Mouse (Mus musculus) ES-E14 (cell line): ENCODE measurements around the gene Kif26b. TPM values are rescaled to one million over a fixed set of nuclear protein-coding genes. Genes with fewer than 3 reads are reported as not detected.

Source experiments
- DNase-seq: peaks from one replicate; pipeline ENCODE4 v3.0.0-alpha.2; 2013; ENCODE audit warnings: low read depth, low spot score
- H3K27ac ChIP-seq: 2 replicates; pipeline ENCODE4 v1.5.1; 2012; ENCODE audit warnings: low read depth, mild to moderate bottlenecking, low read length, moderate library complexity, mixed read lengths; ENCODE audit not compliant: poor library complexity, insufficient read depth, severe bottlenecking
- H3K36me3 ChIP-seq: 2 replicates; pipeline ENCODE4 v1.6.1; 2012; ENCODE audit warnings: mild to moderate bottlenecking, low read length, moderate library complexity, mixed read lengths; ENCODE audit not compliant: control insufficient read depth, poor library complexity, insufficient read depth, severe bottlenecking
- H3K4me1 ChIP-seq, 2 experiments: fragments of 150-350 bp in 1 of 2; sonication (generic) in 1 of 2; 2 replicates each; pipeline ENCODE4 v1.6.1; 2012; ENCODE audit warnings: low read length in 2 of 2, mild to moderate bottlenecking in 1 of 2, mixed read lengths in 1 of 2; ENCODE audit not compliant: control insufficient read depth in 2 of 2, insufficient read depth in 2 of 2, poor library complexity in 1 of 2
- H3K4me3 ChIP-seq, 2 experiments: fragments of 150-350 bp in 1 of 2; sonication (generic) in 1 of 2; 2 replicates each; pipeline ENCODE4 v1.5.1; 2012; ENCODE audit warnings: low read length in 2 of 2, low read depth in 1 of 2, mild to moderate bottlenecking in 1 of 2, mixed read lengths in 1 of 2; ENCODE audit not compliant: insufficient read depth in 1 of 2, poor library complexity in 1 of 2, severe bottlenecking in 1 of 2
- H3K9ac ChIP-seq: 2 replicates; pipeline ENCODE4 v1.6.1; 2012; ENCODE audit warnings: low read depth, mild to moderate bottlenecking, low read length, mixed read lengths; ENCODE audit not compliant: poor library complexity, insufficient read depth, severe bottlenecking
- H3K9me3 ChIP-seq: fragments of 150-350 bp; sonication (generic); 2 replicates; pipeline ENCODE4 v1.6.1; 2012; ENCODE audit warnings: low read depth, mild to moderate bottlenecking, low read length; ENCODE audit not compliant: control insufficient read depth, insufficient read depth
- CHD2 ChIP-seq: IDR thresholded peaks from 2 replicates; pipeline ENCODE4 v1.6.1; 2014; ENCODE audit warnings: mild to moderate bottlenecking, low read depth, low read length, inconsistent platforms
- HCFC1 ChIP-seq: IDR thresholded peaks from 2 replicates; pipeline ENCODE4 v1.6.1; 2012; ENCODE audit warnings: low read length, inconsistent platforms, borderline replicate concordance; ENCODE audit not compliant: insufficient read depth
- MAFK ChIP-seq: IDR thresholded peaks from 2 replicates; pipeline ENCODE4 v1.6.1; 2014; ENCODE audit warnings: mild to moderate bottlenecking, low read depth, low read length, inconsistent platforms; ENCODE audit not compliant: insufficient read depth
- ZC3H11A ChIP-seq: IDR thresholded peaks from 2 replicates; pipeline ENCODE4 v1.6.1; 2012; ENCODE audit warnings: low read depth, mild to moderate bottlenecking, inconsistent platforms, low read length, borderline replicate concordance
- ZNF384 ChIP-seq: IDR thresholded peaks from 2 replicates; pipeline ENCODE4 v1.6.1; 2012; ENCODE audit warnings: low read depth, low read length, inconsistent platforms
- in situ Hi-C, 2 experiments: fragments of 600-800 bp; cut with MboI; formaldehyde crosslinking; loops; one replicate each; pipeline ENCODE4 v1.15.1; 2025; ENCODE audit warnings: low sequenced_read_pairs in 2 of 2, inconsistent platforms in 1 of 2; ENCODE audit not compliant: unreplicated experiment in 2 of 2
- total RNA-seq: library from RNA; depleted of rRNA; stranded (reverse); fragments of 300-350 nt; gene quantifications from 2 replicates; pipeline ENCODE4 v1.2.3, GENCODE M21; 2012

Gene Kif26b
- total RNA-seq, 1 experiment, result 0.94 TPM

- Histone ChIP-seq H3K9ac (no peak overlapping the region), H3K36me3 (no peaks in the 10 kb centered on the region), H3K9me3 (no peaks in the 10 kb centered on the region), H3K4me3 (no peak overlapping the region), H3K27ac (no peak overlapping the region), H3K4me1 (no peaks in the 10 kb centered on the region)
- in situ Hi-C loops, result no loop called here
- no peak for DNase-seq
- TF ChIP-seq ZNF384, result no peak
- TF ChIP-seq HCFC1, result no peak
- no peak for TF ChIP-seq ZC3H11A
- TF ChIP-seq CHD2, result no peak
- no peak for TF ChIP-seq MAFK
Observed at GRCm38 (mm10) chr1:178827223-178827622, 298.3 kb downstream of the Kif26b start.

GRCm38 (mm10) chr1:178829456-178829855 lies 300.5 kb downstream of the Kif26b start:
- no peaks in the 10 kb centered on the region for H3K4me1 ChIP-seq
- H3K36me3 ChIP-seq, result no peaks in the 10 kb centered on the region
- no peaks in the 10 kb centered on the region for H3K9me3 ChIP-seq
- no peak overlapping the region for H3K27ac ChIP-seq
- no peak overlapping the region for H3K4me3 ChIP-seq
- H3K9ac ChIP-seq, result no peak overlapping the region
- no peak for DNase-seq
- TF ChIP-seq MAFK, result no peak
- TF ChIP-seq HCFC1, result no peak
- TF ChIP-seq ZNF384, result no peak
- no peak for TF ChIP-seq CHD2
- no peak for TF ChIP-seq ZC3H11A
- in situ Hi-C loops, result no loop called here

- in situ Hi-C loops, result no loop called here
- Histone ChIP-seq H3K4me3 (no peak overlapping the region), H3K9me3 (no peaks in the 10 kb centered on the region), H3K36me3 (no peaks in the 10 kb centered on the region), H3K27ac (no peak overlapping the region), H3K9ac (no peak overlapping the region), H3K4me1 (no peaks in the 10 kb centered on the region)
- TF ChIP-seq ZC3H11A (no peak), MAFK (no peak), HCFC1 (no peak), CHD2 (no peak), ZNF384 (no peak)
- DNase-seq, result no peak
Observed at GRCm38 (mm10) chr1:178832571-178832970, 303.6 kb downstream of the Kif26b start.

- Histone ChIP-seq H3K9me3 (no peaks in the 10 kb centered on the region), H3K9ac (no peak overlapping the region), H3K27ac (no peak overlapping the region), H3K4me1 (no peaks in the 10 kb centered on the region), H3K36me3 (no peaks in the 10 kb centered on the region), H3K4me3 (no peak overlapping the region)
- no peak for DNase-seq
- TF ChIP-seq HCFC1 (no peak), MAFK (no peak), ZNF384 (no peak), ZC3H11A (no peak), CHD2 (no peak)
- in situ Hi-C loops, result no loop called here
Observed at GRCm38 (mm10) chr1:178835805-178836204, 306.9 kb downstream of the Kif26b start.

GRCm38 (mm10) chr1:178836998-178837397 lies 308.1 kb downstream of the Kif26b start:
- Histone ChIP-seq H3K9ac (no peak overlapping the region), H3K4me1 (no peaks in the 10 kb centered on the region), H3K4me3 (no peak overlapping the region), H3K27ac (no peak overlapping the region), H3K36me3 (no peaks in the 10 kb centered on the region), H3K9me3 (no peaks in the 10 kb centered on the region)
- in situ Hi-C loops, result no loop called here
- DNase-seq, result no peak
- TF ChIP-seq CHD2 (no peak), MAFK (no peak), ZNF384 (no peak), ZC3H11A (no peak), HCFC1 (no peak)
